Mouse (Mus musculus): ENCODE data around the gene Olfml3.

The Olfml3 gene

DNA sequence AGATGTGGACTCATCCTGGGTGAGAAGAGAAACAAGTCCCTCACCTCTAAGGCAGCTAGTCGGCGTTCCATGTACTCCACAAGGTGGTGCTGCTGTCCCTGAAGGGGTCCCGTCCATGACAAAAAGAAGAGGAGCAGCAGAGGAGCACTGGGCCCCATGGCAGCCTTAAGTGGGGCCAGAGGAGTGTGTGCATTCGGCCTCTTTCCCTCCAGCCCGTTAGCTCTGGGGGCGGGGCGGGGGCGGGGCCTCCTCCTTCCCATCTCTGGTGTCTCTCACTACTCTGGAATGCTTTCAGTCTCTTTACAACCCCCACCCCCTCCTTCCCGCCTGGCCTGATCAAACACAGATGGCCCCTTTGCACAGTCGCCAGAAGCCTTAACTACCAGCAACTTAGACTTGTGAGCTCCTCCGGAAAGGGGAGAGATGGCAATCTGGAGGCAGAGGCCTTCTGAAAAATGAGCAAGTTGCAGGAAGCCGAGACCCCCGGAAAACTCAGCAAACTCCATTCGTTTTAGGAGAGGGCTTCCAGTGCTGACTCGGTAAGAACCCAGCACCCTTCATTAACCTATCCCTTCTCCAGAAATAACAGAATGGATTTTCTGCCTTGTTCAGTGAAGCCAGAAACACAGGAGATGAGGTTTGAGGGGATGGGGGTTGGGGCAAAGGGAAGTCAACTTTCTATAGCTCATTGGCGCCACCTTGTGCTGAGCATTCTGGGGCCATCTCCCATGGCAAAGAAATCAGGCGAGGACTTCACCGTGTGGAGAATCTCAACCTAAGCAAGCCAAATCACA is at the start of gene Olfml3:
TSS of gene Olfml3 (minus strand) at position 224 of the 794 bp plus-strand sequence.
- DNase-seq (ENCODE audit: low read depth): peak; percentile 75

DNA sequence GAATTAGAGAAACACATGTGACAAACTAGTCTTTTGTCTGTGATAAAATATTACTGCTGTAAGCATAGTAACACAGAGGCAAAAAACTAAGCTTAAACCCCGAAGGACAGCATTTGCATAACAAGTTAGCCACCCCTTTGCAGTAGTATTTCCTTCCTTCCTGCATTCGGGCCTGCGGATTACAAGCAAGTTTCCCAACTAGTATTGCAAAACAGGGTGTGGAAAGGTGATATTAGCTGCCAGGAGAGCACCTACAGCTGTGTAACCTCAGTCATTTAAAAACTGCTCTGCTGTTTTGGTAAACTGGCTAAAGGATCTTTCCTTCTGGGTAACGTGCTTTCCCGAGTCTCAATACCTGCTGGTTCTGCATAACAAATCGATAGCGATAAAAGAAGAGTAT is 49.4 kb upstream of the Olfml3 start:
- DNase-seq (ENCODE audit: low read depth): no peak

DNA sequence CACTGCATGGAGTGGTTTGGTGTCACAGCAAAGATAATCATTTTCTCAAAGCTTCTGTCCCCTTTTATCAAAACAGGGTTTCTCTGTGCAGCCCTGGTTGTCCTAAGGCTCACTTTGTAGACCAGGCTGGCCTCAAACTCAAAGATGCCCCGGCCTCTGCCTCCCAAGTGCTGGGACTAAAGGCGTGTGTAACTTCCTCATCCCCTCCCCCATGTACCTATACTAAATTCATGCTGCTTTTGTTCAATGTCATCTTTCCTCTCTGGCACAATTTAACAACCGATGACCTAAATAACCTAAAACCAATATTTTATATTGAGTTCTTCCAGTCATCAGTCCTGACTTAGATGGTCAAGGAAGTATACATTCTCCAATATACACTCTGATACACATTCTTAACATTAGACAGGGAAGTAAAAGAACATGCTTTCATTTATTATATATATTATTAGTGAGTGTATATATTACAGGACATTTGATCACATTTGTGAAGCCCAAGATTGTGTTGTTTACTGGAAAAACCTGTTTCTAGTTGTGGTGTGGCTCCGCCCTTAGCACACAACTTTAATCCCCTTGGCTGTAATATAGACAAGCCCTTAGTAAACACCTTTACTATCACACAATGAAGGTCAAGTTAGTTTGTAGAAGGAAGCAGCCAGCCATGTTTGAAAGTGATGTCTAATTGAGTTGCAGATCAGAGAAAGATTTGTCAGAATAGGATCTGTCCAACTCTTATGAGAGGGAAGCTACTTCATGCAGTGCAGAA is 45.2 kb upstream of the Olfml3 start:
- DNase-seq (ENCODE audit: low read depth): no peak

DNA sequence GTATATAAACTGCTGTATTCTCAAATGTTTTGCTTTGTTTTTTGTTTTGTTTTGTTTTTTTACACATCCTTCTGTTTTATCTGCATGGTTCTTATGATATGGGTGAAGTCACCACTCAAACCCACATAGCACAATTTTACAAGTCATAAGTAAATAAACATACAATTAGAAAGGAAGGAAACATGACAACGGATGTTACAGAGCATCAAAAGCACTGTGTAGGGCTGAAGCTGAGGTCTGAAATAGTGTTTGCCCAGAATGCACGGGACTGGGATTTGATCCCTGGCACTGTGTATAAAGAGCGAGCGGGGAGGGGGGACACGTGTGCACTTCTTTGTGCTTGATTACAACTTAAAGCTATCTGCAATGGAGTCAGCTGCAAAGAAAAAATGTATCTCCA is 43.0 kb upstream of the Olfml3 start:
- DNase-seq (ENCODE audit: low read depth): no peak

DNA sequence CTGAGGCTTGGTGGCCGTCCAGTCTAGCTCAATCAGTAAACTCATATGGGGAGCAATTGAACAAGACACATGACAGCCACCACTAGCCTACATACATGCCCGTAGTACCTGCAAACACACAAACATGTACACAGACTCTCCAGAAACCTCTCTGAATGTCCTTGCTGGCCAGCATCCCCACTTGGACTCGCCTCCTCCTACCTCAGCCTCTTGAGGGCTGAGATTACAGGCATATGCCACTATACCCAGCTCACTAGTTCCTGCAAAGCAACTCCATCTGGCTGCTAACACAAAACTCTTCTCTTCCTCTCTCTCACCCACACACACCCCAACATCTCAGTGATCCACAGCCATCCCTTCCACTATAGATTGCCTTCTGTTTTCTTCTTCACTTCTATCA is 42.5 kb upstream of the Olfml3 start:
- DNase-seq (ENCODE audit: low read depth): no peak

DNA sequence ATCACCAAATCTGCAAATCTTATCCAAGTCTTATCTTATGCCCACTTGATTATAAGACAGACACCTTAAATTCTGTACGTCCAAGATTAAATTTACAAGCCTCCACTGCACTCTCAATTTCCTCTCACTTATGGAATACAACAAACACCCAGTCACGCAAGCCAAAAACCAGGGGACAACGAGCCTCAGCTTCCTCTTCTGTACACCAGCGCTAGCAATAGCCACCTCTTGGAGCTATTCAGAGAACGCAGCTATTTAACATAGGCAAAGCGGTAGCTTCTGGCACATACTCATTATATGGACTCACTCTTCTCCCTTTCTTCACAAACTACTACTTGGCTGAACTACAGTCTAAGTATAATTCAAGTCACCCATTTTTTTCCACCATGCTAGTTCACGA is 41.4 kb upstream of the Olfml3 start:
- no peak for DNase-seq (ENCODE audit: low read depth)

DNA sequence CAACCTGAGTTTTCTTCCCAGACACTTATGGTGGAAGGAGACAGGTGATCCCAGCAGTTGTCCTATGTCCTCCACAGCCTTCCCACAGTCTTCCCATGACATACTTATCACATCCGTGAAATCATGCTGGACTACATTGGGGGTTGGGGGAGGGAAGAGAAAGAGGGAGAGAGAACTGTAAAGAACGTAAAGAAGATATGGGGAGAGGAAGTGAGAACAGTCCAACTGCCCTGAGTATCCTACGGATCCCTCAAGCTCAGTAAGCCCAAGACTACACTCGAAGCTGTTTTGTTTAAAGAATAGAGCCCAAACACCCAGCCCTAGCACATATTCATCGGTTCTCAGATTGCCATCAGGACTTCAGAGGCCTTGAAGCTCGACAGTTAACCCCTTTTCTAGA is 40.9 kb upstream of the Olfml3 start:
- DNase-seq (ENCODE audit: low read depth): no peak

DNA sequence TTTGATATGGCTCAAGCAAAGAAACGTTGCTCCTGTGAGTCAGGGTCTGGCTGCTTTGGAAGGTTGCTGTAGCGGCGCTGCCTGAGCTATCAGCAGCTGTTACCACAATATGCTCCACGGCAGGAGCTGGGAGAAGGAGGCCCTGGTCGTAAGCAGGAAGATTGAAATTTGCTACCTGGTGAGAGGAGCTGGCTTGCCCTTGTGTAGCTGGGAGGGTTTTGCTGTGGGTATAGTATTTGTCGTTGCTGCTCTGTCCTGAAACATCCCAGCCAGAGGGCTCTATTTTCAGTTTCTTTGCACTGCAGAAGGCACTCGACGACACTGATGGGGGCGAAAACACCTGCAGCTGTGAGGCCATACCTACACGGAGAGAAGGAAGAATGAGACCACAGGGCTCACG is 40.1 kb upstream of the Olfml3 start:
- no peak for DNase-seq (ENCODE audit: low read depth)

DNA sequence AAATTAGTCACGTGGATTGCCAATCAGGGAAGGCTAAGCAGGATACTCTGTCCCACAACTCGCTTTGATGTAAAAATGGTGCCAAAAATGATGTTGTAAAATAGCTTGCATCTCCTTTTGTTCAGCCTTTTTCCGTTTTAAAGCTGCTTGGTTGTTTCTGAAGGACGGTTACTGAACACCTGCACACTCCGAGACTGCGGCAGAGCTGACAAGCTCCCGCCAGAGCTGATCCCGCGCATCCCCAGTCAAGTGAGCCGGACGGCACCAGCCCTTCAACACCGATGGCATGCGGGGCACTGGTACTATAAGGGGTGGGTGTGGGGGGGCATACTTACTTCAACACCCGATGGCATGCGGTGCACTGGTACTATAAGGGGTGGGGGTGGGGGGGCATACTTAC is 36.2 kb upstream of the Olfml3 start:
- DNase-seq (ENCODE audit: low read depth): no peak

DNA sequence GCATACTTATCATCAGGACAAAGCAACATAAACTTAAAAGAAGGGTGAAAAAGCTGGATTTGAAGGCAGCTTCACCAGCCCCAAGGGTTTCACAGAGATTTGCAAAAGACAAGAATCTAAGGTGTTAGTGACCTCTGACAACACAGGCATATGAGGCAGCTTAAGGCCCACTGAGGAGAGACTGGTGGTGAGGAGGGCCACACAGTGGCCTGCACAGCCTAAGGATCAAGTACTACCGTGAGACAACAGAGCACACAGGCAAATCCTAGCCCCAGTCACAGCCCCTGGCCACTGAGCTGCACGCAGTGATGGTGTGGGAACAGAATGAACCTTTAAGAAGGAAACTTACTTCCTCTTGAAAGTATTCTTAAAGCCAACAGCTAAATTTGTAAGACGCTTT is 35.7 kb upstream of the Olfml3 start:
- DNase-seq (ENCODE audit: low read depth): no peak

DNA sequence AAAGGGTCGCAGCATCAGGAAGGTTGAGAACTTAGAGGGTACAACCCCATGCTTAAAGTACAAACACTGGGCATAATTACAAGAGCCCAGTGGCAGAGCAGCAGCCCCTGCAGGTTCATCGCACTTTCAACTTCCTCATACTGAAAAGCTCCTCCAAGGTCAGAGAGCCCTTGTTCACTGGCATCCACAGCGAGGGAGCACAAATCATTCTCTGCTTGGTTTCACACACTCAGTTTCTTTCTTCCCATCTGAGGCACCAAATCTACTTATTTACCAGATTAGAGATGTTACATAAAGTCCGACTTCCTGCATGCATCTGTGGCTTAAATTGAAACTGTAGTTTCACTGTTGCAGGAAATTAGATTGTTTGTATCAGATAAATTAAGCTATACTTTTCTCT is 35.0 kb upstream of the Olfml3 start:
- DNase-seq (ENCODE audit: low read depth): no peak

DNA sequence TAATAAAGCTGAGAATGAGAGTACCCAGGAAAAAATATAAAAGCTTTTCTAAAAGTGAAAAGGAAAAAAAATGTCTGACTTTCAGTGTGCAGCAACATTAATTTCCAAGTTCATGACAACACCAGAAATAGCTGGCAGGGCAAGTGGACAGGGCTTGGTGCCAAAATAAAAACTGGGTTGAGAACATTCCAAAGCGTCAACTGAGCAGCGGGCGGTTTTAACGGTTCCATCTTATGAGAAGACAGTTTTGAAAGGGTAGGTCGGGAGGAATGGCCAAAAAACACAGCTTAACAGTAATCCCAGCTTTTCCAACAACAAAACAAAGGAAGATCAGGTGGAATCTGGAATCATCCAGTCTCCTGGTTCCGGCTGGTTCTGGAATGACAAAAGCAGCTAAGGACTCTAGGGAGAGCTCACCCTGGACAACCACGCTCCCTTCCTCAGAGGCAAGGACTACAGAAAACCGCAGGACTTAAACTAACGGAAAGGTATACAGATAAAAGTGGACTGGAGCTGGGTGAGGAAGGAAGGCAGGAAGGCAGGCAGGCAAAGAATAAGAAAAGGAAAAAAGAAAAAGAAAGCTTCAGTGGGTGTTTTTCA is 33.8 kb upstream of the Olfml3 start:
- peak; percentile 87 for DNase-seq (ENCODE audit: low read depth)

DNA sequence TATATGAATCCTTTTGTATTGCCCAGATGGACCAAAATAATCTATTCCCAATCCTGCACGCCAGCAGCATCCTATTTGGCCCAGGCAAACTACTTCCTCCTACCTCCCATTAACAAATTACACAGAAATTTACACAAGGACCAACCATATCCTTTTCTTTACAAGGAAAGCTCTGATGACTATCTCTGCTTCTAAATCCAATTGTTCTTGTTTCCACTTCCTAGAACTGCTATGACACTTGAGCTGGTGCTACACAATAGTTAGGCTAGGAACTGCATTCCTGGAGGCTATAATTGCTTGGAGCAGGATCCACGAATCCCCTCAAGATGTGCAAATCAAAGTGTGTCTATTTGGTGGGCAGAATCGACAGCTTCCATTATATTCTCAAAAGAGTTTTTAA is 29.0 kb upstream of the Olfml3 start:
- DNase-seq (ENCODE audit: low read depth): no peak

DNA sequence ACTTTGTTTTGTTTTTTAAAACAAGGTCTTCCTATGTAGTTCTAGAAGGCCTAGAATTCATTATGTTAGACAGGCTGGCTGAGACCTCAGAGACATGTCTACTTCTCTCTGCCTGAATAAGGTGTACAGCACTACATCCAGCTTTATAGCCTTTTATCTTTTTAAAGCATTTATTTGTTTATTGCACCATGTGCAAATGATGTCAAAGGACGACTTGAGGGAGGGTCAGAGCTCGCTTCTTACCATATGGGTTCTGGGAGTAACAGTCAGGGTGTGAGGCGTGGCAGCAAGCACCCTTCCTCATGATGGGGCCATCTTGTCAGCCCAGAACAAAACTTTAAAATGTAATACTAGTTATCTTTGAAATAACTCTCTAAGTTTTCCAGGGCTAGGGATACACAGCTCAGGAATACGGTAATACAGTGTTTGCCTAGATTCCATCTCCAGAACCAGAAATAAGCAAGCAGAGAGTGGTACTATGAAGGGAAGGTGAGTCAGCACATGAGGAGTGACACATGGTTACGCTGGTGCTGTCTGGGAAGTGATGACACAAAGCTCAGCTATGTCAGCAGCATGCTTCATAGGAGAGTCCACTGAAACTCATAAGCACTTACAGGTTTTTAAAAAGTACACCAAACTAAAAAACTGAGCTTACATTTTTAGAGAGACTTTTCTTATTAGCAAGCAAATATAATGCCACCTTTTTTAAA is 21.6 kb upstream of the Olfml3 start:
- DNase-seq (ENCODE audit: low read depth): peak; percentile 40

DNA sequence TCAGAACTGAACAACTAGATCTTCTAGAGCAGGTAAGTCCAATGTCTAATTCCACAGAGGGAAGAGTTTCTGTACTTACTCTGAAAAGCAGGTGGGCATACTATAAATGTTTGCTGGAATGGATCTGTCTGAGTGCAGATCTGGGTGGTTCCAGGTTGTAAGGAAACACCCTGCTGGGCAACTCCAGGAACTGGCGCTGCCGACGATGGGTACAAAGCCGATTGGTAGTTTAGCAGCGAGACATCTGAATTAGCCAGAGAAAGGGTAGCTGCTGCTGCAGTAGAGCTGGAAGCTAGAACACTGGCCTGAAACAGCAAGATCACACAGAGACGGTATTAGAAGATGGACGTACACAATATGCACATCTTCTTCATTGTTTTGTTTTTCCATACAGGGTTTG is 20.7 kb upstream of the Olfml3 start:
- no peak for DNase-seq (ENCODE audit: low read depth)

DNA sequence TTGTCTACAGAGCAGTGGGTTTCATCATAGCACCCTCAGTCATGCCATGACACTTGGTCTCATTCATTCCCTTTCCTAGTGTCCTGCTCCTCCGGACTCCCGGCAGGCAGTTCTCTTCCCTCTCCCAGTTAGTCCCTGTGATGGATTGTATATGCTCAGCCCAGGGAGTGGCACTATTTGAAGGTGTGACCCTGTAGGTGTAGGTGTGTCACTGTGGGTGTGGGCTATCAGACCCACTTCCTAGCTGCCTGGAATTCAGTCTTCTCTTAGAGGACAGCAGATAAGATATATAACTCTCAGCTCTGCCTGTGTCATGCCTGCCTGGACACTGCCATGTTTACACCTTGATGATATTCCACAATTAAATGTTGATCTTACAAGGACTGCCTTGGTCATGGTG is 19.1 kb upstream of the Olfml3 start:
- DNase-seq (ENCODE audit: low read depth): no peak

DNA sequence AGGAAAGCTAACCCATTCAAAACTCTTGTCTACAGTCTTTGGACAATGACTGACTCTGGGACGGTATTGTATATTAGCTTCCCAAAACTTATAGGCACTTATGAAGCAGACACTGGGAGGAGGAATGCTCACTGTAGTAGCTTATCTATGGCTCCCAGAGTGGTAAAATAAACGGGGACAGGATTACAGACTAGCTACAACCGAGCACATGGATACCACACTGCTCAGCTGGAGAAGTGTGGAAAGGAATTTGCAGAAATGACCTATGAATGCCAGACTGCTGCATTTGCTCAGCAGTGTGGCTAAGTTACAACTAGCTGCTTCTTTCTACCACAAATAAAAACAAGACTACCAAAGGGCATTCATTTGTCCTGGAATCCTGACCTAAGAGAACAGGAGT is 17.6 kb upstream of the Olfml3 start:
- DNase-seq (ENCODE audit: low read depth): no peak

DNA sequence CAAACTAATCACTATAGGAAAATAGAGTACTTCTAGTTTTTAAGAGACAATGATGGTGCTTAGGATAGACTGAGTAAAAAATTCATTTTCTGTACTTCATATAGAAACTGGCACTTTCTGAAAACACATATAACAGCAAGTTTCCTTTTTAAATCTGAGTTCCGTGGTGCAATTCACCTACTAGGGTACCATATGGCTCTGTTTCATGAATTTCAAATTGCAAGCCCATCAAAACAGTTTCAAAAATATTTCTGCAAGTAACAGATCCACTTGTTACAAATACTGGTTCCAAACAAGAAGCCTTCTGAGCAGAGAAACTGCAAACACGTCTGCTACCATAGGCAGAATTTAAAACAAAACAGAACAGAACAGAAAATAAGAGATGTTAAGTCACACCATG is 13.8 kb upstream of the Olfml3 start:
- no peak for DNase-seq (ENCODE audit: low read depth)

DNA sequence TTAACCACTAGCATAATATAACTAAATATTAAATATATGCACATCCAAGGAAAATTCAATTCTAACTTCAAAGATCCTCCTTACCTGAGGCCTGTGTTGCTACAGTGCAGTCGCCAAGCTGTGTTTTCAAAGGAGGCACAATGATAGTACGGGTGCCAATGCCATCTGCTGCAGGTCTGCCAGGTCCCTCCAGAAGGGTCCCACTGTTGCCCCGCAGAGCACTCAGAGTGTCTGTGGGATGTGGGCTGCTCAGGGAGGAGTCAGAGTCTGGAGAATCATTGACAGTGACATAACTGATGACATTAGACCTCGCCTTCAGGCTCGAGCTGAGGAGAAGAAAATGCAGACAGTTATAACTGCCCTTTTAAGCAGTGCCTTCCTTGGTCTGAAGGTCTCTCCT is 8.9 kb upstream of the Olfml3 start:
- DNase-seq (ENCODE audit: low read depth): no peak

DNA sequence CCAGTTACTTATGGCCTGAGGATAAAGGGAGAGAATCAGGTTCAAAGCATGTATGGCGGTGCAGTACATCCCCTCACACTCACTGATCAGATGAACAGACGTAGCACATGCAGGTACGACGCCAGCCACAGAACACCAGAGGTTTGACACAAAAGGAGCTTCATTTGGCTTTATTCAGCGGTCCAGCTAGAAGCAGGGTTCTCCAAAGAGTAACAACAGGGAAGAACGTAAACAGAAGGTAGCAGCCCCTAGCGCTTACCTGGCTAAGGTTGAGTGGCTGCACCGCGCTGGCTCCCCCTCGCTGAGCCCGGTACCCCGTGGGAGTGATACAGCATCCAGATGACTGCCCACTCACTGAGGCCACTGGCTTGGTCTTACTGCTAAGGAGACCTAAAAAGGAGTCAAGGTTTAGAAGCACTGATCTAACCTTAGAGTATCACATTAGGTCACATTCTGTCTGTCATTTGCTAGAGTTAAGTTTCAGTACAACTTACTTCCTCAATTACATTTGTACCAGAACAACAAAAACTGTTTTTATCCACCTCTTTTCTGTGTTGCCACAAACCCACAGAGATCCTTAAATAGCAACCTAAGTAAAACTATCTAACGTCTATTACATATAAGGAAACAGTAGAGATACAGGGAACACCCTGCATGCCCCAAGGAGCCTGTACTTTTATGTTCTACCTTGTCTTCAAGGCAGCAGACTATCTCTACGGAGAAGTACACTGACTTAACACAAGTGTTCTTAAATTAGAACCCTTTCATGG is 7.4 kb upstream of the Olfml3 start:
- DNase-seq (ENCODE audit: low read depth): no peak

DNA sequence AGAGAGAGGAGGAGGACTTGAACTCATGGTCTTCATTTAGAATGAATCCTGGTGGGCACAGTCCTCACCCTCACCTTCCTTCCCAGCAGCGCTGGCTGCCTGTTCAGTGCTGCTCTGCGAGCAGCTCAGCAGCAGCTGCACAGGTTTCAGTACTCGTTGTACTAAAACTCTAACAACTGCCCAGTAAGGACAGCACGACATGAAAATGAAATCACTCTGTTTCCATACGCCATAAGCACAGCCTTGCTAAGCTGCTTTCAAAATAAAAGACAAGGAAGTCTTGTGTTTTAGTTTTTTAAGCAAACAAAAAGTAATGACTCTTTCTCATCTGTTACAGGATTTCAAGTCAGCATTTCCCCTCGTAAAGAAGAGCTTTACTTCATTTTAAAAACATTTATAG is 5.4 kb upstream of the Olfml3 start:
- no peak for DNase-seq (ENCODE audit: low read depth)

DNA sequence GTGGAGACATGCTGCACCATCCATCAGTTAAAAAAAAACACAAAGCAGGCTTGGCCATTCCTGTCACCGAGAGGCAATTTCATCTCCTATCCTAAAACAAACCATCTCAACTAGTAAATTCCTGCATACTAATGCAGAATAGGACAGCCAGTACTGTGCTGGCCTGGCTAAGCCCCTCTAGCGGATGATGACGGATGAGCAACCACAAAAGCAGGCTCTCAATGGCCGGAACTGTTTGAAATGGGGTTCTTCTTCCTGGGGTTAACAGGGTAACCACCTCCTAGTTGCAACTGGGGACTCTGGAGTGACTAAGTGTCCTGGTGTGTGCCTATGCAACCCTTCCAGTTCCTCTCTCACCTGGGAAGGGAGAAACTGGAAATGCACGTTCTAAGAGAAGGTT is 2.5 kb upstream of the Olfml3 start:
- DNase-seq (ENCODE audit: low read depth): no peak

All from fibroblast of lung, adult 2 months (primary cell).